Mouse (Mus musculus): ENCODE data around the gene Dld.

DNA sequence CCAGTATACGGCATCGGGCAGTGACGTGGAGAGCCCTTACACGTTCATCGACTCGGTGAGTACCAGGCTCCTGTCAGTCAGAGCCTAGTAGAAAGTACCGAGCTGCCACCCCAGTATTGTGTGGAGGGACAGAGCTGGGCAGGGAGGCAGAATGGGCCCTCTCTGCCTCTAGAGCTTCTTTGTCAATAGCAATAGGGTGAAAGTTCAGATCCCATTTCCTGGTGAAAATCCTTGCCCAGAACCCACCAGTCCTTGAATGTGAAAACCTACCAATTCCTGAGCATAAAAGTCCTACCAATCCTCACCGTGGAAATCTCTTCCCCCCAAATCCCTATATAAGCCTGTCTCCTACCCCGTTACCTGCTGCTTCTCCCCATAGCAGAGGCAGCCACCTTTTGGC is 51.0 kb downstream of the Dld start:
- TF ChIP-seq CTCF (IDR thresholded peaks at IDR 0.05; ENCODE audit: extremely low read depth, insufficient read length, insufficient replicate concordance, low read depth, low read length), result no peak
- no peak for TF ChIP-seq POLR2A (IDR thresholded peaks at IDR 0.05; ENCODE audit: low read depth, low read length)
